Mouse (Mus musculus): Measurements from ENCODE around the gene Omd. TPM values are rescaled to one million over a fixed set of nuclear protein-coding genes. Genes with fewer than 3 reads are reported as not detected.

Gene Omd
- total RNA-seq, 1 experiment from 2014 or later, result 3.8 TPM

DNA sequence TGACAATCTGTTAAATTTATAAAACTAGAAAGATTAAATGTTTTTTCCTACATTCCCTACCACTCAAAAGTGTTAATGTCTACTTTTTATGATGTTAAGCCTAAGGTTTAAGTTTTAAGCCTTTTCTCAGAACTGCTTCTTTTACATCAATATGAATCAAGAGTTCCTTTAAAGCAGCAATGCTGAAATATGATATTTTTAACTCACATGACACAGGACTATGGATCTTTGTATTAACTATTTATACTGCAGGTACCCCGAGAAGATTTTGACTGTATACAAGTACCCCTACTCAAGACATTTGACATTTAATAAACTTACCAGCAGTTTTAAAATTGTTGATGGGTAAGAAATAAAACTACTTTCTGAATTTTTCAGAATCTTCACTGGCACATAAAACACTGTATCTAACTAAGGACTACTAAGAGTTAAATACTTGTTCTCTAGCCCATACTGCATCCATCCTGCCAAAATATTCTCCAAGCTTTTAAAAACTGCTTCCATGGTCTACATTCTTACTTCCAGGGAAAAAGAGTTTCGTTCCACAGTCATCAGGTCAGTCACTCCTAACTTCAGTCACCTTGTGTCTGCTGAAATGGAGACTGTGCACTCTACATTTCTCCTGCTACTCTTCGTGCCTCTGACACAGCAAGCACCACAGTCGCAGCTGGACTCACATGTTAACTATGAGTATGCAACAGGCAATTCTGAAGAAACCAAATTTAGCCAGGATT is 26.5 kb downstream of the Omd start:
- DNase-seq, result no peak

DNA sequence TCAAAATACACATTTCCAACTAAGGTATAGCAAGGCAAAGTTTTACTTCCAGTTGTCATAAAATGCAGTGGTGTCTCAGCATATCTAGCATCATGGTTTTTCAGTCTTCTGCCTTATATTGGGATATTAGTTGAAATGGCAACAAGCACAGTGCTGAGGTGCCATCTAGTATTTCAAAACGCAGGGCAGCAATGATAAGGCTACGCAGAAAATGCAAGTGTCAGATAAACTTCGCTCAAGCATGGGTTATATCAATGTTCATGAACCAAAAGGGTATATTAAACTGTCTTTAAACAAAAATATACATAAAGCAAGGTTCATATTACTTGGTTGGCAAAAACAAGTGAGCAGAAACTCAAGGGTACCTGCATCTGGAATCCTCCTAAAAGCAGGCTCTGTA is 34.8 kb downstream of the Omd start:
- no peak for DNase-seq

DNA sequence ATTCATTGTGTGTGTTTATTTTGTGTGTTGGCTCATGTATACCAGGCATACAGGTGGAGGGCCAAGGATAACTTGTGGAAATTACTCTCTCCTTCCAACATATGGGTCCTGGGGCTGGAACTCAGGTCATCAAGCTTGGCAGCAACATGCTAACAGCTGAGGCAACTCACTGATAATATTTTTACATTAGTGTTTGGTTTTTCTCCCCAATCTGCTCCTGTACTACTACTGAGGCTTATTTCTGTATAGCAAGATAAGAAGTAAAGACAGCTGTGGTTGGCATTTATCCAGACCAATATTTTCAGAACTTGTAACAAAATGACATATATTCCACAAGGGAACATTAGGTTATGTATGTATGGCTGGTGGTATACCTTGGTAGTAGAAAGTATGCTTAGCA is 36.1 kb downstream of the Omd start:
- DNase-seq, result no peak

GRCm38 (mm10) chr13:49623216-49623615 is 41.0 kb downstream of the Omd start:
- peak; percentile 25 for DNase-seq

DNA sequence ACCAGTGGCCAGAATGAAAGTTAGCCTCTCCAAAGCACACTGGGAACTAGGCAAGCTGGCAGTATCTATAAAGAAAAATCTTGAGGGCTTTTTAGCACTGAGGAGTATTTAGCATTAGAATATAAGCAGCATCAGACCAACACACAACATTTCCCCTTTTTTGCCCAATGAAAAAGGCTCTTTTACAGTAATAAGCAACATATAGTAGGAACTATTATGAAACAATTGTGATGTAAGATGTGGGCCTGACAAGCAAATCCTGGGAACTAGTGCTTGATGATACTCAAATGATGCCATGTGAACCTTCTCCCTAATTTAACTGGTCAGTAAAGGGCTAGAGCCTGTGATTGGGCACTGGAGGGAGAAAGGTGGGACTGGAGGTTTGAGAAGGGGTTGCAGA is 45.9 kb downstream of the Omd start:
- DNase-seq, result no peak

GRCm38 (mm10) chr13:49629076-49629475 is 46.8 kb downstream of the Omd start:
- DNase-seq, result no peak

DNA sequence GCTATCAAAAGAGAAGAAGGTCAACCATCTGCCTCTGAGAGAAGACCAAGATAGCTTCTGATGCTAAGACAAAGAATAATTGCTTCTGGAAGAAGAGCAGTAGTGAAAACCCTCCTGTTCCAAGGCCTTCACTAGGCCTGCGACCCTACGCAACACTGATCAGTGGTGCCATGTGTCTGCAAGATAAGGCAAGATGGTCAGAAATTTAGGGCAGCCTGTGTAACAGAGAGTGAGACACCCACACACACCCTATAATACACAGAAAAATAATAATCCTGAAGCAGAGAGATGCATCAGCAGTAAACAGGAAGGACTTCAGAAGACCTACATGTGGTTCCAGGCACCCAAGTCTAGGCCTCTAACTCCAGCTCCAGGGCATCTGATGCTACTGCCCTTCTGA is 57.7 kb downstream of the Omd start:
- DNase-seq, result no peak

Other genes with a start within 250 kb of the Omd start
- 38.2 TPM in 2 replicates for gene Bicd2, start 240.9 kb upstream of the Omd start, total RNA-seq (2021)
- gene Ippk, start 161.2 kb upstream of the Omd start, total RNA-seq (2021), result 21.8 and 27.5 TPM in 2 replicates
- 1.3 TPM in 2 replicates for gene Tes3-ps, start 89.1 kb upstream of the Omd start, total RNA-seq (2021)
- 8.3 and 12.0 TPM in 2 replicates for gene Ecm2, start 77.7 kb upstream of the Omd start, total RNA-seq (2021)
- 21.8 and 25.0 TPM in 2 replicates for gene Aspn, start 38.0 kb upstream of the Omd start, total RNA-seq (2021)
- 40.3 and 45.5 TPM in 2 replicates for gene Ogn, start 25.6 kb downstream of the Omd start, total RNA-seq (2021)
- gene Cenpp, start 70.3 kb downstream of the Omd start, total RNA-seq (2021), result 5.0 and 5.9 TPM in 2 replicates
- 23.6 and 25.0 TPM in 2 replicates for gene Nol8, start 70.6 kb downstream of the Omd start, total RNA-seq (2021)
- gene Iars, start 99.6 kb downstream of the Omd start, total RNA-seq (2021), result 74.4 and 80.8 TPM in 2 replicates
- not detected in 2 replicates for gene Gm30302, start 216.5 kb downstream of the Omd start, total RNA-seq (2021)

Data from adrenal gland, postnatal 14 days (tissue).